Mouse (Mus musculus) fat pad, adult 2 months (tissue): ENCODE data around the gene Commd1.

Source experiments
- DNase-seq: peaks from one replicate; pipeline ENCODE4 v3.0.0-alpha.2; 2011; ENCODE audit warnings: low read depth, low spot score; ENCODE audit errors: extremely low read depth

Gene Commd1

GRCm38 (mm10) chr11:22981984-22982757 is at the start of gene Commd1, which contains the start of gene Gm28048:
Commd1 (minus strand) TSS chr11:22982382.
Gm28048 (minus strand) TSS chr11:22982090.
- DNase-seq, result peak; percentile 30

DNA sequence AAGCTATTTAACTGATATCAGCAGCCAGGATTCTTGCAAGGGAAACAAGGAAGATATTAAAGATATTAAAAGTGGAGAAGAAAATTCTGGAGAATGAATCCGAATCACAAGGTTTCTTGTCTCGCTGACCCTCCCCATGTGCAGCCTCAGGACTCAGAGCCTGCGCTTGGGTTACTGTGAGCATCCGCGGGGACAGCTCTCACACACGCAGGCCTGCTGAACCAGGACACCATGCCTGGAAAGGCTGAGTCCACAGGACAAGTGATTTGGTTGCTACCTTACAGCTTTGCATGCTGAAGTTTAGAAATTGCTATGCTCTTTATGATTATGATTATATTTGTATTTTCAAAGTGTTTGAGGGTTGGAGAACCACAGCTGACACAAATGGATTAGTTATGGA is 47.2 kb upstream of the Commd1 start:
- DNase-seq, result no peak

DNA sequence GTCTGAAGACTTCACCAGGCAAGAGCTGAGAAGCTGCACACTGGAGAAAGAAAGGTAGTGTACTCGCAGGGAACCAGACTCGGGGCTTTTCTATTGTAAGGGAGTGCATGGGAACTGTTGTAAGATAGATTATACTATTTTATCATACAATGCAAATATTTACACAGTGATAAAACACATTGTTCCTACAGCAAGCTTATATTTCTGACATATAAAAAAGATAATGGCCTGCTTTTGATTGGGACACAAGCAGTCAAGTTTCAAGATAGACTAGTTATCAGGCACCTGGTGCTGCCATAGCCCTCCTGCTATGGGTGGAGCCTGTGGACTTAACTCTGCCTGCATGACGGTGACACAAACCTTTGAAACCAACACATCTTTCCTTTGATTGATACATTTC is 46.8 kb upstream of the Commd1 start:
- no peak for DNase-seq

GRCm38 (mm10) chr11:23024169-23024568 is 42.0 kb upstream of the Commd1 start:
- DNase-seq, result no peak

GRCm38 (mm10) chr11:23023155-23023554 is 41.0 kb upstream of the Commd1 start:
- no peak for DNase-seq

DNA sequence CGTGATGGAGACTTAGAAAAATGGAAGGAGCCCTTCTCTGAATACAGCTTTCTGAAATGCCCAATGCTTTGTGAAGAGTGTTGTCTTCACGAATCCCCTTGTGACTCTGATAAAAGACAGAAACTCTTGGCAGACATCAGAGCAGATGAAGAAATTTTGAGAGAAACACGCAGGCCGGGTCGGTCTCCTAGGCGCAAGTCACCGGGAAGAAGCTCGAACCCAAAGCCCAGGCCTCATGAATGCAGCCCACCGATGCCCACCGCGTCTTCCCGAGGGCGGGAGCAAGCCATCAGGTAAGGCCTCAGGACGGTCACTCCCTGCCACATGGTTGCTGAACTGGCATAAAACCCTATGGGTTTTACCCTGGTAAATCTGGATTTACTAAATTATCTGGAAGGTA is 38.7 kb upstream of the Commd1 start:
- no peak for DNase-seq

DNA sequence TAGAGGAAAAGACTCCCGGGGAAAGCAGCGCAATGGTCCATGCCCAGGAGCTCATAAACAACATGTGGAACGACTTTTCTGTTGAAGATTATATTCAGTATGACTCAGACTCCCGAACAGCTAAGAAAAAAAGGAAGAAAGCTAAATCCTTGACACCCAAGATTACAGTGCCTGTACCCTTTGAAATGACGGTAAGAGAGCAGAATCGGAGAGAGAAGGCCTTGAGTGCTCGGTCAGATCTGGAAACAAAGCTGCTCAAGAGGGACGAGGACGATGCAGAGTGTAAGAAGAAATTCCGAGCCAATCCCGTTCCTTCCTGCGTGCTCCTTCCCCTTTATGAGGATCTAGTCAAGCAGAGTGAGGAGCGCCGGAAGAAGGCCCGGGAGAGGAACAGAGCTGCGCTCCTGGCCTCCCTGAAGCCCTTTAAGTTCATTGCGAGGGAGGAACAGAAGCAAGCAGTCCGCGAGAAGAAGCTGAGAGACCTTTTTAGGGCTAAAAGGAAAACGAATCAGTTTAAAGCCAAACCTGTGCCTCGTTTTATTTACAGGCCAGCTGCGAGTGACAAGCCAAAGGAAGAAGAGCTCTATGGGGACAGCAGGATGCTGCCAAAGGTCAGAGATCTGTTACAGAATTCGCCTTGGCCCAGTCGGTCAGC is 38.1 kb upstream of the Commd1 start:
- no peak for DNase-seq

GRCm38 (mm10) chr11:23017943-23018342 is 35.8 kb upstream of the Commd1 start:
- DNase-seq, result no peak

DNA sequence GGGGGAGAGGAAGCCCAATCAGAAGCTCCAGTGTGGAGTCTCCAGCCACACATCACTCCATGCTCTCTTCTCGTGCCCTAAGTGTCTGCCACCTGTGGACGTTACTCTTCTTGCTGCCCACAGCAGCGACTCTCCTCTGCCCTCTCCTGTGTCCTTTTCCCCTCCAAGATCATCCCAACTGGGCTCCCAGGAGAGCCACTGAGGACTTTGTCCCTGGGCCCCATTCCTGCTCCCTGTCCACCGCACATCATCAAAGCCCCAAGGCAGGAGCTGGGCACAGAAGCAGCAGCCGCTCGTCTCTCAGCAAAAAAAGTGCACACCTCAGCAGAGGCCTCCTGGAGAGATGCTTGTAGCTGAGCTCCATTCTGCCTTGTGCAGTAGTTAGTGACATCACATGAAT is 32.8 kb upstream of the Commd1 start:
- no peak for DNase-seq

- DNase-seq, result peak; percentile 74
Observed at GRCm38 (mm10) chr11:23013580-23014294, 31.6 kb upstream of the Commd1 start.

- DNase-seq, result no peak
Observed at GRCm38 (mm10) chr11:23013096-23013495, 30.9 kb upstream of the Commd1 start.

GRCm38 (mm10) chr11:23008824-23009200 is 26.6 kb upstream of the Commd1 start:
- DNase-seq, result no peak

- DNase-seq, result no peak
Observed at GRCm38 (mm10) chr11:23008181-23008823, 26.1 kb upstream of the Commd1 start.

- DNase-seq, result peak; percentile 56
Observed at GRCm38 (mm10) chr11:23007481-23008180, 25.4 kb upstream of the Commd1 start, which contains the start of gene Fam161a. Fam161a (plus strand) TSS chr11:23007531.

DNA sequence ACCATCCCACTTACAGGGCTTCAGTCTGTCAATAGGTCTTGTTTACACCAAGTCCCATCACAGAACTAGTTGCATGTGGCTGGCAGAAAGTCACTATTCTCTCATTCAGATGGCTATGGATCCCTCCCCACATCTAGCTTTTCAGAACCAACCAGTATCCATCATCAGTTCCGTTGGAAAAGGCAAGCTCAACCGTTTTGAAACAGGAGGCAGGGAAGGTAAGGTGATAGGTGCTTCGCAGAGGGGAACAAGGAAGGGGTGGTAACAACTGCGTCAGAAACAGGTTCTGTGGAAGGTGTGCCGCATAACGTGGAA is 24.9 kb upstream of the Commd1 start:
- DNase-seq, result no peak

DNA sequence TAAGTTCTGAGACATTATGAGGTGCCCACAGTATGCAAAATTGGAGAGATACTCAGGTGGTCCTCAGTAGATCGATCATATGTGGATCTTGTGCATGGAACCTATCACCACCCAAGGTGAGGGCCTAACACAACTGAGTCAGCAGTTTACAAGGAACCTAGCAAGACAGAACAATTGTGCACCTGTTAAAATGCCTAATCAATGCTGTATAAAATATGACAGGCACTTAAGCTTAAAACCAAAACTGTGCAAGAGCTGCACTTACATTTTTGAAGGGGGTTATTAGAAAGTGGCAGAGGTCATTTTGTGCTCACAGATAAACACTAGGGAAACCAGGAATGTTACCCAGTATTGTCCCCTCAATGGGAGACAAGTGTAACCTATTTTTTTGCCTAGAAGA is 23.1 kb upstream of the Commd1 start:
- DNase-seq, result no peak

DNA sequence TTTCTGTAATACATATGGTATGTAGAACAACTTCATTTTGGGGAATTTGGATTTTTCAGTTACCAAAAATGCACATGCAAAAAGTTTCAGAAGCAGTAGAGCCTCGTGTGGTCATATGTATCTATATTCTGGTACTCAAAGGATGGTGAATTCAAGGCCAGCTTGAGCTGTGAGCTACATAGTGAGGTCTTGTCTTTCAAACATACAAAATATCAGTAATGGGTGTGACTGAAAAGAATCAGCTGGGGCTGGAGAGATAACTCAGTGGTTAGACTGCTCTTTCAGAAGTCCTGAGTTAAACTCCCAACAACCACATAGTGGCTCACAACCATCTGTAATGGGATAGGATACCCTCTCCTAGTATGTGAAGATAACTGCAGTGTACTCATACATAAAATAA is 16.1 kb upstream of the Commd1 start:
- DNase-seq, result no peak

GRCm38 (mm10) chr11:22995461-22995860 is 13.3 kb upstream of the Commd1 start:
- DNase-seq, result no peak

DNA sequence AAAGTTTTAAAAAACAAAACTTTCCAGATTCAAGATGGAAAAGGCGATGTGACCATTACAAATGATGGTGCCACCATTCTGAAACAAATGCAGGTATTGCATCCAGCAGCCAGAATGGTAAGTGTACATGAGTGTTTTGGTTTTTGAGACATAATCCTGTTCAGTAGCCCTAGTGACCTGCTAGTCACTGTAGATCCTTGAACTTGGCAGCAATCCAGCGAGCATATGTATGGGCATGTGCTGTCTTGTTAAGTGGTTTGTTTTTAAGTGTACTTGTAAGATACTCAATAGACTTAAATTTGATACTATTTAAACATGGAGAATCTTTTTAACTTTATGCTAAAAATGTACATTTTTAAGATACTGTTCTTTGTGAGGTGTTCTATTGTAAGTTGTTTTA is 12.1 kb upstream of the Commd1 start:
- DNase-seq, result no peak

DNA sequence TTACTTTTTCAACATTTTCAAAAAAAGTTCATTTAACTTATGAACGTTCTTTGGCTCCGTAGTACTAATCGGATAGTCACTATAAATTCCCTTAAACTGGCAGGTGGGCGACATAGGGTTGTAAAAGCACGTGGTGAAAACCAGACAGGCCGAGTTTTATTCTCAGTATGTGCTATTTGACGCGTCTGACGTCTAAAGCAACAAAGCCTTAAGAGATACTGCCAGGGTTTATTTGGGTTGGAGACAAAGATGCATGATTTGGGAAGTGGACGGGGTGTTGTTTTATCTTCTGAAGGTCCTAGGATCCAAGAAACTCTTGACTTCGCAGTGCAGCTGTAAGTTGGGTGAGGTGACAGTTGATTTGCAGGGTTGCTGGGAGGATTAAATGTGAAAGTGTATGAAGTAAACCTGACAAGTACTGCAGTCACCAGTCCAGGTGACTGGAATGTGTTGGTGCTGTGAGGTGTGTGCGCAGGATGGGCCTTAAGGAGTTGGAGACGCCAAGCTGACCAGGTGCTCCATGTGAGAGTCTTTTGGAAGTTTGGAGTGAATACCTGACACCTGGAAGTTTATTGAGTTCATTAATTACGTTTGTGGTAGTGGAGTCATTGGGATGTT is 9.1 kb upstream of the Commd1 start:
- DNase-seq, result no peak
